Mouse (Mus musculus): Measurements from ENCODE around the gene Neurl1a. TPM values are rescaled to one million over a fixed set of nuclear protein-coding genes. Genes with fewer than 3 reads are reported as not detected.
A peak's percentile ranks its signal among the peaks of the same experiment; 100 is the strongest.

Gene Neurl1a
- total RNA-seq, 2 experiments from 2014 or later: 124 to 133 TPM

GRCm38 (mm10) chr19:47176916-47177505, 1.6 kb upstream of the Neurl1a start:
- no peak overlapping the region for H3K4me3 ChIP-seq
- intact Hi-C loops (cut with DNase I): no loop called here
- H3K27ac ChIP-seq: no peak overlapping the region
- no peak for DNase-seq
- TF ChIP-seq CTCF (IDR thresholded peaks at IDR 0.05): no peak

GRCm38 (mm10) chr19:47178001-47178400, 619 bp upstream of the Neurl1a start:
- H3K4me3 ChIP-seq: peak overlapping the region; percentile 87
- TF ChIP-seq CTCF (IDR thresholded peaks at IDR 0.05): peak; percentile 61
- intact Hi-C loops (cut with DNase I): no loop called here
- peak; percentile 43 for DNase-seq
- H3K27ac ChIP-seq: no peak overlapping the region

- intact Hi-C loops (cut with DNase I): no loop called here
- no peak for TF ChIP-seq CTCF (IDR thresholded peaks at IDR 0.05)
- peak; percentile 41 for DNase-seq
- H3K4me3 ChIP-seq: peak overlapping the region; percentile 87
- H3K27ac ChIP-seq: 0 out of 2 replicates have a peak overlapping the region, but pooled peaks have one; percentile 51
These were observed 721 bp downstream of the Neurl1a start for GRCm38 (mm10) chr19:47179272-47179809.

- intact Hi-C loops (cut with DNase I): no loop called here
- no peak for DNase-seq
- TF ChIP-seq CTCF (IDR thresholded peaks at IDR 0.05): no peak
- Histone ChIP-seq H3K27ac (no peak overlapping the region), H3K4me3 (no peak overlapping the region)
These were observed 1.4 kb downstream of the Neurl1a start for GRCm38 (mm10) chr19:47180011-47180410.

GRCm38 (mm10) chr19:47184221-47184620, 5.6 kb downstream of the Neurl1a start:
- TF ChIP-seq CTCF (IDR thresholded peaks at IDR 0.05): no peak
- intact Hi-C loops (cut with DNase I): no loop called here
- no peak for DNase-seq

GRCm38 (mm10) chr19:47184736-47185135, 6.1 kb downstream of the Neurl1a start:
- intact Hi-C loops (cut with DNase I): no loop called here
- Histone ChIP-seq H3K4me3 (no peak overlapping the region), H3K27ac (no peak overlapping the region)
- no peak for DNase-seq
- TF ChIP-seq CTCF (IDR thresholded peaks at IDR 0.05): no peak

More at GRCm38 (mm10) chr19:47184221-47184620, 5.6 kb downstream of the Neurl1a start:
- no peak overlapping the region for H3K4me3 ChIP-seq
- no peak overlapping the region for H3K27ac ChIP-seq

- Histone ChIP-seq H3K27ac (no peak overlapping the region), H3K4me3 (no peak overlapping the region)
- no peak for TF ChIP-seq CTCF (IDR thresholded peaks at IDR 0.05)
- DNase-seq: no peak
- intact Hi-C loops (cut with DNase I): no loop called here
These were observed 8.1 kb downstream of the Neurl1a start for GRCm38 (mm10) chr19:47186514-47187275.

- intact Hi-C loops (cut with DNase I): no loop called here
- no peak for DNase-seq
- TF ChIP-seq CTCF (IDR thresholded peaks at IDR 0.05): no peak
- Histone ChIP-seq H3K27ac (no peak overlapping the region), H3K4me3 (no peak overlapping the region)
These were observed 10.0 kb downstream of the Neurl1a start for GRCm38 (mm10) chr19:47188515-47189128.

GRCm38 (mm10) chr19:47192158-47192557, 13.5 kb downstream of the Neurl1a start:
- Histone ChIP-seq H3K4me3 (no peak overlapping the region), H3K27ac (no peak overlapping the region)
- DNase-seq: no peak
- intact Hi-C loops (cut with DNase I): no loop called here
- no peak for TF ChIP-seq CTCF (IDR thresholded peaks at IDR 0.05)

- no peak for TF ChIP-seq CTCF (IDR thresholded peaks at IDR 0.05)
- H3K27ac ChIP-seq: no peak overlapping the region
- H3K4me3 ChIP-seq: no peak overlapping the region
- no peak for DNase-seq
- intact Hi-C loops (cut with DNase I): no loop called here
These were observed 20.2 kb downstream of the Neurl1a start for GRCm38 (mm10) chr19:47198671-47199350.

- TF ChIP-seq CTCF (IDR thresholded peaks at IDR 0.05): no peak
- H3K27ac ChIP-seq: no peak overlapping the region
- intact Hi-C loops (cut with DNase I): no loop called here
- no peak overlapping the region for H3K4me3 ChIP-seq
- DNase-seq: no peak
These were observed 23.4 kb downstream of the Neurl1a start for GRCm38 (mm10) chr19:47201972-47202371.

- intact Hi-C loops (cut with DNase I): no loop called here
- Histone ChIP-seq H3K27ac (no peak overlapping the region), H3K4me3 (no peak overlapping the region)
- no peak for TF ChIP-seq CTCF (IDR thresholded peaks at IDR 0.05)
- DNase-seq: no peak
These were observed 23.8 kb downstream of the Neurl1a start for GRCm38 (mm10) chr19:47202429-47202828.

All from gastrocnemius, adult 2 months (tissue).